Mouse (Mus musculus) layer of hippocampus, postnatal 14 days (tissue): ENCODE measurements around the gene Gm44973. TPM values are rescaled to one million over a fixed set of nuclear protein-coding genes. Genes with fewer than 3 reads are reported as not detected.
"Not testable (repeated sequence)": the region's sequence is repeated elsewhere in the genome, so short reads cannot be mapped to it uniquely, and the experiment has no call there.

Source experiments
- DNase-seq, 2 experiments: peaks; one replicate each; pipeline ENCODE4 v3.0.0; 2021 to 2022; ENCODE audit warnings: low spot score in 2 of 2, mixed read lengths in 1 of 2
- long read RNA-seq, 2 experiments: library from polyadenylated mRNA; stranded (forward); transcript quantifications; one replicate each; pipeline ENCODE4 v2.0.0; 2021
- total RNA-seq, 2 experiments: library from RNA; stranded (reverse); gene quantifications; 2 replicates each; pipeline ENCODE4 v1.2.3; 2021

Gene Gm44973
- not detected for total RNA-seq
- long read RNA-seq, experiment 1, partial matches to known transcripts: 0 of 1 reads
- long read RNA-seq, experiment 1, other reads (novel, unspliced or antisense): 1 of 1 reads
- long read RNA-seq, experiment 2, partial matches to known transcripts: 0 of 2 reads
- long read RNA-seq, experiment 2, other reads (novel, unspliced or antisense): 2 of 2 reads

DNA sequence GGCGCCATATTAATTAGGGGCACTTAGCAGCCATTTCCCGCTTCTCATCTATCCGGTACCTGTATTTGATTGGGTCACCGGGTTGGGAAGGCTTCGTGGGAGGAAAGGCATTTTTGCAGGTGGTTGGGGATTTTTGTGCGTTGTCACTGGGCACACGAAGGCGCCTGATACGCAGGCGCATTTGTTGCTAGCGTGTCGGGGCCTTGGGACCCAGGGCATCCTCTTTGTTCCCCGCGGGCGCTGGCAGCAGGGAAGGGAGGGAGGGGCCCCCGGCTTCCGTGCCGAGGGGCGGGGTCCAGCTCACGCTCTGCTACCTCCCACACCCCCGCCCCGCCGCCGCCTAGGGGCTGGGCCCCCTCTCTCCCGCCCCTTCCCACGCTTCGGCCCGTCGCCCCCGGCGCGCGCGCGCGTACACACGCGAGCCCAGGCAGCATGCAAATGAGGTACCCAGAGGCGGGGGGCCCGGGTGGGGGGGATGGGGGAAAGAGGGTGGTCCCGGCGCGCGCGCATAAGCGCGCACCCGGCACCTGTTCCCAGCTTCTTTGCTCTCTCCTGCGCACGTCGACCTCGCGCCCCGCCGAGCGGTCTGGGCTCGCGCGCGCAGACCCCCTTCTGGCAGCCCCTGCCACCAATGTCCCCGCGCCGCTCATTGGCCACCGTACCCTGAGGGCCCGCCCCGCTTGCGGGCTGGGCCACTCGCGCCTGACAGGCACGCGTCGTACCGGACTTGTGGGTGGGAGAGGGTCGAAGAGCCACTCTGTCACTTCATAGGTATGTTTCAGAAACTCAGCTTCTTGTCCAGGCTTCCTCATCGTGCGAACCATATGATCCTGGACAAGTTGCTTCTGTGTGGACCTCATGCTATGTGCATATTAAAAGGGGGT lies at the start of gene Gm44973:
Gene Gm44973, plus strand, starts transcription at position 379 of the 884 bp plus-strand sequence.
- peak; percentile 95 for DNase-seq

DNA sequence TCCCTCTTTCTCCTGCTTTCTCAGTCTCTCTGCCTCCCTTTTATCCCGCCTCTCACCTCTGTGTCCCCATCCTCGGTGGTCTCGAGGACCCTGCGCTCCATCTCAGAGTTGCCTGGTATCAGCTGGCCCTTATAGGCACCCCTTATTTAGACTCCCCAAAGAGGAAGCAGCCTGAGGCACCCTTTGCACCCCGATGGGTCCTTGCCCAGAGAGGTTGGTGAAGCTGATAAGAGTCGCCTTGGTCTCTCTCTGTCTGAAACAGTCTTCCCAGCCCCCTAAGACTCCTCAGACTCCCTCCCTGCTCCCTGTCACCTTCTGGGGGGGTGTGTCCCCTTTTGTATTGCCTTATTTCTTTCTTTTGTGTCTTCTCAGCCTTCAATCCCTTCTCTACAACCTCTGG lies 44.2 kb upstream of the Gm44973 start, which contains the start of gene Sbk3:
Gene Sbk3, minus strand, starts transcription at position 101 of the 400 bp plus-strand sequence.
- DNase-seq: no peak

DNA sequence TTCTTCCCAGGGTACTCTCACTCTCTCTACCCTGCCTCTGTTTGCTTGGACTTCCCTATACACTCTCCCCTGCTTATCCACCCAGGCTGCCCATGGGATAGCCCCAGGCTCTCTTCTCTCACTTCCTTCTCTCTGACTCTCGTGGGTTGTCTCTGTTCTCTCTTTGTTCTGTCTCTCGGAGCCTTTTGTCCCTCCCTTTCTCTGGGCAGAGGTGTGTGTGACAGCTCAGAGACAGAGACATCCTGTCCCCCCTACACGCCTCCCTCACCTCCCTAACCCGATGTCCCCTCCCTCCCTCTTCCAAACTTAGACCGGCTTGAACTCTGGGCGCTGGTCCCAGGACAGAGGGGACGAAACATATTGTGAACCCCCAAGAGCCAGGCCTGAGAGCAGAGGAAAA lies 43.6 kb upstream of the Gm44973 start:
- DNase-seq: no peak

DNA sequence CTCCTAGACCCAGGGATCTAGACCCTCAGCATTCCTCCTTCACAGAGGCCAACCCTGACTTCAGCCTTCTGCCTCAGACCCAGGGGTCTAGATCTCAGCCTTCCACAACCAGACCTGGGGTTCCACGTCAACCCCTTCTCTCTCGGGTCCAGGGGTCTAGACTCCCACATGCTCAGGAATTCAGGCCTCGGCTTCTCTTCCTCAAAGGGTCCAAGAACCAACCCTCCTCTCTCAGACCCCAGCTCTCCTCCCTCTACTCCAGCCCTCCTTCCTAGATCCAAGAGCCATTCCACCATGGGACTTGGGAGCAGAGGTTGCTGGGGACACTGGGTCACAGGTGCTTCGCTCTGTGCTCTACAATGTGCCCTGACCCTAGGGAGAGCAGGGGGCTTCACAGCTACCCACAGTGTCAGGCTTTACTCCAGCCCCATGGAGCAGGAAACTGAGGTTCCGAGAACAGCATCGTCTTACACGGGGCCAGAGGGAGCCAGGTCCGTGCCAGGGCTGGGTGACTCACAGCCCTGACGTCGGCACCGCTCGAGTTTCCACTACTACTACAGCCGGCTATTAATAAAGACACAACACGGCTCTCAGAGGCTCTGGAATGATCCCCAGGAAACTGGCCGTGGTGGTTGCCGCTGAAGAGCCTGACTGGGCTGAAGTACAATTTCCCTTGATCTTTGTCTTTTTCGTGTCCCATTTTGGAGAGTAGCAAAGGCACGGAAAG lies 42.8 kb upstream of the Gm44973 start:
- DNase-seq: no peak

GRCm38 (mm10) chr7:4975455-4975854 lies 39.8 kb upstream of the Gm44973 start:
- DNase-seq: no peak

GRCm38 (mm10) chr7:4976832-4977231 lies 38.5 kb upstream of the Gm44973 start:
- DNase-seq: no peak

- no peak for DNase-seq
Measured at GRCm38 (mm10) chr7:4988250-4988649, 27.0 kb upstream of the Gm44973 start.

DNA sequence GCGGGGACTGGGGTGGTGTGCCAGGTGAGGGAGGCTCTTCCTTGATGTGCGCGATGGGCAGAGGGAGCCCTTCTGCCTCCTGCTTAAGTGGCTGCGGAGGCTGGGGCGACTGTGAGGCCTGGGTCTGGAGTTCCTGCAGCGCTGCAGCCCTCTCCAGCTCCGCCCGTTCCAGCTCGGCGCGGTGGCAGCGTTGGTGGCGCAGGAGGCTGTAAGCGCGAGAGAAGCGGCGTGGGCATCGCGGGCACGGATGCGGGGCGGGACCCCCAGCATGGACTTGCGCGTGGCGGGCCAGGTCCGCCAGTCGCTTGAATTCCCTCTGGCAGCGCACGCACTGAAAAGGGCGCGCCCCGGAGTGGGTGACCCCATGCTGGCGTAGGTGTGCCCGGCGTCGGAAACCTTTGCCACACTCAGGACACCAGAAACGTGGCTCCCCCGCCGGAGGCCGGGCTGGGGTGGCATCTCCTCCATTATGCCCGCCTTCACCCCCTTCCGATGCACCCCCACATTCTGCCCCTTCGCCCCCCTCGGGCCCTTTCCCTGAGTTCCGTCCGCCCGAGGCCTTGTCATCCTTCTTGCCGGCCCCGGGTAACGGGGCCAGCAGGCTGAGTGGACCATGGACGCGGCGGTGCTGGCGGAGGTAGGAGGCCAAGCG lies 21.8 kb upstream of the Gm44973 start:
- DNase-seq: no peak

DNA sequence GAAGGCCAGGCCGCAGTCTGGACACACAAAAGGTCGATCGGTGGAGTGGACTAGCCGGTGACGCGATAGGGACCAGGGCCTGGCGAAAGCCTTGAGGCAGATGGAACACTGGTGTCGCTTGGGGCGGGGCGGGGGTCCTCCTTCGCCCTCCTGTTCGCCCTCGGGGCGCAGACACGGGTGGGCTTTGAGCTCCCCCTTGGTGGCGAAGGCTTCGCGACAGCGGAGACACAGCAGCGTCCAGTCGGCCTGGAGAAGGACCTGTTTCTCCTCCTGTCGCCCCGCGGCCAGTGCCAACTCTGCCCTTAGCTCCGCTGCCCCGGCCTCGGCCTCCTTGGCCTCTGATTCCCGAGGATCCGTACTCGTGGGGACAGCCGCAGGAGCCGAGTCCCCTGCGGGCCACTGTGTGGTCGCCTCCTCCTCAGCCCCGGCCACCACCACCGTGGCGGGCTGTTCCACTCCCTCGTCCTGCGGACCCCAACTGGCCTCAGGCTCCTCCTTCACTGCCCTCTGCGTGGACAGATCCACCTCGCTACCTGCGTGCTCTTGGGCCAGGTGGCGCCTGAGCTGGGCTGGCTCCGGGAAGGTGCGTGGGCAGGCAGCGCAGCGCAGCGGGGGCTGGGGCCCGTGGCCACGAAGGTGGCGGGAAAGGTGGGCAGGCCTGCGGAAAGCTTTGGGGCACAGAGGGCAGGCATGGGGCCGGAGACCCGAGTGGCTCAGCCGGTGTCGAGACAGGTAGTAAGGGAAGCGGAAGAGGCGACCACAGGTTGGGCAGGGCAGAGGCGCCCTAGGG lies 21.1 kb upstream of the Gm44973 start:
- DNase-seq: no peak

- DNase-seq: no peak
Measured at GRCm38 (mm10) chr7:4995268-4996002, 19.9 kb upstream of the Gm44973 start.

DNA sequence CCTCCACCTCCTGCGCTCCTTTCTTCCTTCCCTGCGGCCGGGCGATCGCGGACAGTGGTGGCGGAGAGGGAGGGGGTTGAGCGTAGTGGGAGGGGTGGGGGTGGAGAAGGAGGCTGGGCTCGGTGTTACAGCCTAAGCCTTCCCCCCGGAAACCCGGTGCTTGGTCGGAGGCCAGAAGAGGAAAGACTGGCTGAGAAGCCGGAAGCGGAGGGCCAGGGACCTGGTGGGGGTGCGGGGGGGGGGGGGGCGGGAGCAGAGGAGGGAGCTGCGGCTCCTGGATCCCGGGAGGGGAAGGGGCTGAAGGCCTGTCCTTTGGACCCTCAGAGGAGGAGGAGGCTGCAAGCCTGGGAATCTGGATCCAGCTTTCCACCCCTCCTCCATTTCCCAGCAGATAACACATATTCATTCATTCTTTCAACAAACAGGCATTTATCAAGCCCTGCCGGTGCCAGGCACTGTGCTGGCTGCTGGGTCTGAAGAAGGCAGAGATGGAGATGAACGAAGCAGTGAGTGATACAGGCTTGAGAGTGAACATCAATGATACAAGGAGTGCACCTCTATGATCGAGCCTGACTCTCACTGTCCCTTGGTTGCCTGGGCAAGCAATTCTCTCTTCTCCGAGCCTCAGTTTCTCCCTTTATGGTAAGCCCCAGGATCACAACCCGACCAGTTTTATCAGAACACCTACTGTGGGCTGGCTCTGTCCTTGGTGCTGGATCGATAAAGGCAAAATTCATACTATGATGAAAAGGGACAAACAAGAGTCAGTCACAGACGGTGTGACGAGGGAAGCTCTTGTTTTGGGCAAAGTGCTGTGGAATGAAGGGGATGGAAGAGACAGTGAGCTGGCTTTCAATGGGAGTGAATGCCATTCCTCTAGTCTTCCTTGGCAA lies 19.0 kb upstream of the Gm44973 start, which contains the start of gene Zfp579:
Gene Zfp579, minus strand, starts transcription at position 156 of the 893 bp plus-strand sequence.
- DNase-seq: peak; percentile 95 to 96

DNA sequence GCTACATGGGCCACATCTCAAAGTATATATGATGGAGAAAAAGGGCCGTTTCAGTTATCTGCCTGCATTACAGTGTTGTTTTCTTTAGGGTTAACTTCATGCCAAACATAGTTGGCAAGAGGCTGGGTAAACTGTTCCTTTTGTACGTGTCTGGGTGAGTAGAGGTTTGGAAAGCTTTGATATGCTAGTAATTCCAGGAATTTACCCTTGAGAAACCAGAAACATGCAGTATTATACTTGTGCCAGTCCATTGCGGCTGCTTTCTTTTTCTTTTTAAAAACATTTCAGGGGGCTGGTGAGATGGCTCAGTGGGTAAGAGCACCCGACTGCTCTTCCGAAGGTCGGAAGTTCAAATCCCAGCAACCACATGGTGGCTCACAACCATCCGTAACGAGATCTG lies 18.4 kb upstream of the Gm44973 start:
- DNase-seq: no peak

DNA sequence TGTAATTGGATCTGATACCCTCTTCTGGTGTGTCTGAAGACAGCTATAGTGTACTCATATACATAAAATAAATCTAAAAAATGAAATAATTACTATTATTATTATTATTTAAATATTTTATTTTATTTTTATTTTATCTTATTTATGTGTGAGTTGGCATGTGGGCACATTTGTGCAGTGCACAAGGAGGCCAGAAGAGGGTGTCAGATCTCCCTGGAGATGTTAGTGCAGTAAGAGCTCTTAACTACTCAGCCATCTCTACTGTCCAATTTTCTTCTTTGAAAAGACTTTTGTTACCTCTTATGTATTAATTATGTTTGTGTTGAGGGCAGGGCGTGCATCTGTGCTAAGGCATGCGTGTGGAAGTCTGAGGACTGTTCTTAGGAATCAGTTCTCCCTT lies 15.4 kb upstream of the Gm44973 start:
- no peak for DNase-seq

DNA sequence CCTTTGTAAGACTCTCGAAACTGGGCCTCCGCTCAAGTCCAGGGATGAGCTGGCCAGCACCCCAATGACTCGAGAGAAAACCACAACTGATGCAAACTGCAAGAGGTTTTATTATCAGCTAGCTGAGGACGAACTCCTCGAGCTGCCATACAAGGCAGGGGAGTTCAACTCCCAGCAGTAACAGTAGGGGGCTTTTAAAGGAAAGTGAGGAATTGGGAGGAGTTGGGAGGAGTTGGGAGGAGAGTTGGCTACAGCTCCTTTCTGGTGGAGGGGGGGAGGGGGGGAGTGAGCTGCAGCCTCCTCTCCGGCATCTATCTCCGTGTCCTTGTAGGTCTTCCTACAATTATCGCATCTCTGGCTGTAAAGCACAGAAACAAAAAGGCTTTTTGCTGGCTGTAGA lies 12.4 kb upstream of the Gm44973 start:
- not testable (repeated sequence) for DNase-seq

DNA sequence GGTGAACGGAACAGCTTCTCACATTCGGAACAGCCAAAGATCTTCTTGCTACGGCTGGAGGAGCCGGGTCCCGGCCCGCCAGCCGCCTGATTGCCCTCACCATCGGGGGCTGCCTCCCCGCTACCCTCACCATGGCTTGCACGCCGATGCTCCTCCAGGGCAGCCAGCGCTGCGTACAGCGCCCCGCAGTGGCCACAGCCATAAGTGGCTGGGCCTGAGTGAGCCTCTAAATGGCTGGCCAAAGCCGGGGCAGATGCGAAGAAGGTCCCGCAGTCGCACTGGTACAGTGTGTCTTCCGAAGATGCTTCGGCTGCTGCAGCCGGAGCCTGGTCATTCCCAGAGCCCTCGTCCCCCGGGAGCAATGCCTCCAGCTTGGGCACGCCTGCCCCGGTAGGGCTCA lies 7.1 kb upstream of the Gm44973 start:
- DNase-seq: no peak

DNA sequence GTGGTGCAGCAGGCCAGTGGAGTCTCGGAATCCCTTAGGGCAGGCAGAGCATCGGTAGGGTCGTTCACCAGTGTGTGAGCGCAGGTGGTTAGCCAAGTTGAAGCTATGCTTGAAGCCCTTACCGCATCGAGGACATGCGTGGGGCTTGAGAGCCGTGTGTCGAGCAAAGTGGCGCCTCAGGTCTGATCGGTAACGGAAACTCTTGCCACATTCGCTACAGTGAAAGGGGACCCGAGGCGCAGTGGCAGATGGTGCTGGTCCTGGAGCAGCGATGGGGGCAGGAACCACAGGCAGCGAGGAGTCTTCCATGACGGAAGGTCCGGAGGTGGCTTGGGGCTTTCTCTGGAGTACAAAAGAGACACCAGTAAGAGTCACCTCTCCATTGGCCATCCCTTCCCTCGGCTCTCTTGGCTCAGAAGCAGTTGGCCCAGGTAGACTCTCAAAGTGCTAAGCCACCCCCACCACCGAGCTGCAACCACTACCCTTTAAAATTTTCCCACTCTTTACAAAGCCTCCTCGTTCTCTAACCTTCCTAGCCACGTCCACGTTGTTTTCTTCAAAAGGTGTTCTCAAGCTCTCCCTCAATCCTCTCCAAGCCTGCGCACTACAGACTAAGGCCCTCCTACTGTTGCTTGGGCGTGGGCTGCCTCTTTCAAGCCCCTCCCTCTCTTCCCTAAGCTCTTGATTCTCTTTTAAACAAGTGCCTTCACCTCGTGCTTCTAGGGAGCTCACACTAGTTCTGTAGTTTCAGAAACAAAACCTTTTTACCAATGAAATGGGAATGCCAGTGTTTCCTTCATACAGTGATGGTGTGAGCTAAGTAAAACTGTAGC lies 2.4 kb upstream of the Gm44973 start:
- DNase-seq: no peak

GRCm38 (mm10) chr7:5014251-5015117 lies 812 bp upstream of the Gm44973 start, which contains the start of the genes Zfp524 and Fiz1:
Gene Zfp524 (plus strand): TSS chr7:5014415.
Gene Fiz1 (minus strand): TSS chr7:5014697.
- DNase-seq: peak; percentile 96 to 98
